Mouse (Mus musculus): ENCODE data around the gene Rbmx. TPM values are rescaled to one million over a fixed set of nuclear protein-coding genes. Genes with fewer than 3 reads are reported as not detected.

The Rbmx gene
- 50.4 and 52.4 TPM in 2 replicates for polyA plus RNA-seq (2015; fragmentation: Nextera tagmentation; extraction: Ambion mirVana)

DNA sequence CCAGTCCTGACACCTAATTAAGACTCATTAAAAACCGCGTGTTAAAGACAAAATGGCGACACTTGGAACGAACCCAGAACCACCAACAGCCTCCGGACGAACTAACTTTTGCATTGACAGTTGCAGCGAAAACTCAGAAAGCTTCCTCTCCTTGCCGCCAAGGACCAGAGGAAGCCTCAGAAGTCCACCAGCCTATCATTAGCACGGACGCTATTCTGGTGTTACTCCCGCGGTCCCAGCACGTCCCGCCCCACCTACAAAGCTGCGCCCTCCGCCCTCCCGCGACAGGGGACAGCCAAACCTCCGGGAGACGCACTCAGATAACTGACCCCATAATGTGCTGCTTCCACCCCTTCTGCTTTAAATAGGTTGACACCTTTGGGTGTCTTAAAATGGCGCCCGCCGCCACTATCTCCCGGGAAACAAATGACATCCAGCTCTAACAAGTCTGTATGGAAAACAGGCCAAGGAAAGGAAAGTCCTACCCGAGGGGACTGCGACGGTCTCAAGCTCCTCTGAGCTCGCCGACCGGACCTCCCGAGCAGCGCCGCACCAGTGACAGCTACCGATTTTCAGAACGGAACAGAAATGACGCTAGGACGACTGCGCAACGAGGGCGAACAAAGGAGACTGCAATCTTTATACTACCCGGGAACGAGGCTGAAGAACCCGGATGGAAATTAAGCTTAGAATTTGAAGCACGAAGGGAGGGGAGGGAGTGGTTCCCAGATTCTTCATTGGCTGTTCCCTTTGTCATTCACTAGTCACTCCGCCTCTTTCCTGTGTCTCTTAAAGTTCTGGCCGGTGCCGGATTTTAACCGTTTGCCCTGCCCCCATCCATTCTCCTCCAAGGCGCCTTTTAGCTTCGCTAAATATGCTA lies at the start of gene Rbmx:
Rbmx (minus strand) TSS at position 670 of the 880 bp plus-strand sequence.
- 11% methylated on average over 50 of the region's 50 CpGs for WGBS
- H3K9ac ChIP-seq (replicated peaks; ENCODE audit: low read depth) = peak within 1 kb of the TSS; percentile 64
- DNase-seq (ENCODE audit: low spot score) = peak; percentile 96
- TF ChIP-seq EP300 (IDR thresholded peaks at IDR 0.05) (no peak; the same call in 1 of the 2 replicates), CTCF (IDR thresholded peaks at IDR 0.05) (peak; percentile 3; the same call in 1 of the 2 replicates)
- H3K27ac ChIP-seq (ENCODE audit: low read length) = peak within 1 kb of the TSS; percentile 92
- H3K4me1 ChIP-seq (ENCODE audit: insufficient read depth, low read depth, low read length) = no peaks in the 10 kb centered on the region; the same call in 1 of the 2 replicates
- no peaks in the 10 kb centered on the region for H3K27me3 ChIP-seq (replicated peaks; ENCODE audit: insufficient read depth, low read length)
- H3K4me2 ChIP-seq (replicated peaks; ENCODE audit: low read depth, low read length) = peak within 1 kb of the TSS; percentile 51
- no peaks in the 10 kb centered on the region for H3K36me3 ChIP-seq (ENCODE audit: insufficient read depth, low read length)
- H3K9me3 ChIP-seq (ENCODE audit: low read length) = no peaks in the 10 kb centered on the region
- peak within 1 kb of the TSS; percentile 59 for H3K4me3 ChIP-seq (ENCODE audit: low read depth, low read length)
- ATAC-seq = peak; percentile 97

DNA sequence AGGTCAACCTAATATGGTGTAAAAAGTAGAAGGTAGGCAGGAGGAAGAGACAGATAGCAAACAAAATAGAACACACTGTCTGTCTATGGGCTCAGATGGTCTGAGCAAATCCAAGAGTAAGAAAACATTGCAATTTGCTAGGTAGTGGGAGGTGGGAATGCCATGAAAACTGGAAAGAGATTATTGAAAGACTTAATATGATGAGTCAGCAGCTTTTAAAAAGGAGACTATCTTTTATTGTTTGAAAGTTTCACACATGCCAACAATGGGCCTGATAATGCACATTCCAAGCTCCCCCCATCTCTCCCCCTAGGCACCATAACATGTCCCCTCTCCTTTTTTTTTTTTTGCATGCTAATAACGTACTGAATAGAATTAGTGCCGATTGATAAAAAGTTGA lies 41.1 kb upstream of the Rbmx start:
- Histone ChIP-seq H3K9me3 (ENCODE audit: low read length) (no peaks in the 10 kb centered on the region), H3K4me2 (replicated peaks; ENCODE audit: low read depth, low read length) (no peak overlapping the region), H3K9ac (replicated peaks; ENCODE audit: low read depth) (no peak overlapping the region), H3K27ac (ENCODE audit: low read length) (no peak overlapping the region), H3K4me3 (ENCODE audit: low read depth, low read length) (no peak overlapping the region), H3K4me1 (ENCODE audit: insufficient read depth, low read depth, low read length) (no peaks in the 10 kb centered on the region), H3K36me3 (ENCODE audit: insufficient read depth, low read length) (no peaks in the 10 kb centered on the region), H3K27me3 (replicated peaks; ENCODE audit: insufficient read depth, low read length) (no peaks in the 10 kb centered on the region)
- no peak for ATAC-seq
- DNase-seq (ENCODE audit: low spot score) = no peak
- TF ChIP-seq CTCF (IDR thresholded peaks at IDR 0.05) (no peak), EP300 (IDR thresholded peaks at IDR 0.05) (no peak)
- WGBS = 73% methylated on average over 2 of the region's 2 CpGs

DNA sequence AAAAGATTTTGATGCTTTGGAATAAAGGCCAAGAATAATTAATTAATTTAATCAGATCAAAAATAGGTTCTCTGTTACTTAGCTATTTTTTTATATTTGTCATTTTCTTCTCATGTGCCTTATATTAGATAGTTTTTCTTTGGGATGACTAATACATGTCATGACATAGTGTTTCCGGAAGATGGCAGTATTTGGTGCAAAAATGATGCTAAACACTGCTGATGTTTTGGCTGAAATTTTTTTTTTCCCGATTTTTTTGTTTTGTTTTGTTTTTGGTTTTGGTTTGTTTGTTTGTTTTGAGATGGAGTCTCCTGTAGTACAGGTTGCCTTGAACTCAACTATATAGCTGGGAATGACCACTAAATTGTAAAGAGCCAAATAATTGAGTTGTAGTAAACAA lies 38.8 kb upstream of the Rbmx start:
- H3K4me2 ChIP-seq (replicated peaks; ENCODE audit: low read depth, low read length) = no peak overlapping the region
- no peak overlapping the region for H3K4me3 ChIP-seq (ENCODE audit: low read depth, low read length)
- 8% methylated on average over 2 of the region's 2 CpGs for WGBS
- no peak for ATAC-seq
- no peaks in the 10 kb centered on the region for H3K36me3 ChIP-seq (ENCODE audit: insufficient read depth, low read length)
- no peak overlapping the region for H3K9ac ChIP-seq (replicated peaks; ENCODE audit: low read depth)
- DNase-seq (ENCODE audit: low spot score) = peak; percentile 22
- no peaks in the 10 kb centered on the region for H3K27me3 ChIP-seq (replicated peaks; ENCODE audit: insufficient read depth, low read length)
- no peak overlapping the region for H3K27ac ChIP-seq (ENCODE audit: low read length)
- TF ChIP-seq CTCF (IDR thresholded peaks at IDR 0.05) (peak; percentile 59), EP300 (IDR thresholded peaks at IDR 0.05) (no peak)
- H3K4me1 ChIP-seq (ENCODE audit: insufficient read depth, low read depth, low read length) = no peaks in the 10 kb centered on the region
- no peaks in the 10 kb centered on the region for H3K9me3 ChIP-seq (ENCODE audit: low read length)

DNA sequence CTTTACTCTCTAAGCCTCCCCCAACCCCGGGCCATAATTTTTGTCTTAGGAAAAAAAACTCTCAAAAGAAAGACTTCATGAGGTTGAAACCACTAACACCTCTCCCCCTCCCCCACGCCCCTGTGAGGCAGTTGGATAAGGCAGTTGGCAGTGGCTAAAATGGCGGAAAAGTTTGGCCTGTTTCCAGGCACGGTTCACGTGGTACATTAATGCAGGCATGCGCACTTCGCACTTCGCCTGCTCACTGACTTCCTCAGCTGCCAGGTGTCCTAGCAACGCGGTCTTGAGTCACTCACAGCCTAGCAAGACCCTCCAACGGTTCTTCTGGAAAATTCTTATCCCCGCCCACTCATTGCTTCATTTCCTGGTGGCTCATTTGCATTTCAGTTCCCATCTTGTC lies 15.9 kb upstream of the Rbmx start, which contains the start of gene Gm364:
Gm364 (plus strand) TSS at position 386 of the 400 bp plus-strand sequence.
- no peak within 1 kb of the TSS for H3K27ac ChIP-seq (ENCODE audit: low read length)
- no peaks in the 10 kb centered on the region for H3K4me1 ChIP-seq (ENCODE audit: insufficient read depth, low read depth, low read length)
- TF ChIP-seq CTCF (IDR thresholded peaks at IDR 0.05) = no peak
- no peak within 1 kb of the TSS for H3K9ac ChIP-seq (replicated peaks; ENCODE audit: low read depth)
- H3K36me3 ChIP-seq (ENCODE audit: insufficient read depth, low read length) = no peaks in the 10 kb centered on the region
- ATAC-seq (no peak), DNase-seq (ENCODE audit: low spot score) (no peak)
- H3K9me3 ChIP-seq (ENCODE audit: low read length) = no peaks in the 10 kb centered on the region
- H3K4me3 ChIP-seq (ENCODE audit: low read depth, low read length) = no peak within 1 kb of the TSS
- H3K27me3 ChIP-seq (replicated peaks; ENCODE audit: insufficient read depth, low read length) = no peaks in the 10 kb centered on the region
- WGBS = 81% methylated on average over 12 of the region's 12 CpGs
- no peak within 1 kb of the TSS for H3K4me2 ChIP-seq (replicated peaks; ENCODE audit: low read depth, low read length)

DNA sequence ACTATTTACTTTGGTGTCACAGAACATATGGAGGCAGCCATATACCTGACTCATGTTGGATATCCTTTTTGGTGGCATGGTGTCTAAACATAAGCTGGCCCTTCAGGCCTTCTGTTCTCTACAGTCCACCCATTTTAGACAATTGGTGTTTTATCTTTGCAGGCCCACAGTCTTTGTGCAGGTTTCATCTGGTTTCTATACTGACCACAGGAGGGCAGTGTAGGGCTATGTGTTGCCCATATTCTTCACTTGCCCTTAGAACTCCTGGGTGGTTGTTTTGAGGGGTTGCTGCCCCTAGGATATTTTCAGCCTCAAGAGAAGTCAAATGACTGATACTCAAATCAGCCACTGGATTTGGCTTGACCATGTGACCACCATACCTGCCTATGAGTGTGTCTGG lies 10.8 kb upstream of the Rbmx start:
- Histone ChIP-seq H3K9ac (replicated peaks; ENCODE audit: low read depth) (no peak overlapping the region), H3K9me3 (ENCODE audit: low read length) (no peaks in the 10 kb centered on the region), H3K4me2 (replicated peaks; ENCODE audit: low read depth, low read length) (no peak overlapping the region), H3K4me1 (ENCODE audit: insufficient read depth, low read depth, low read length) (no peaks in the 10 kb centered on the region), H3K27ac (ENCODE audit: low read length) (no peak overlapping the region), H3K4me3 (ENCODE audit: low read depth, low read length) (no peak overlapping the region), H3K36me3 (ENCODE audit: insufficient read depth, low read length) (no peaks in the 10 kb centered on the region), H3K27me3 (replicated peaks; ENCODE audit: insufficient read depth, low read length) (no peaks in the 10 kb centered on the region)
- TF ChIP-seq EP300 (IDR thresholded peaks at IDR 0.05) = no peak
- TF ChIP-seq CTCF (IDR thresholded peaks at IDR 0.05) = peak; percentile 57
- ATAC-seq (no peak), DNase-seq (ENCODE audit: low spot score) (no peak)

DNA sequence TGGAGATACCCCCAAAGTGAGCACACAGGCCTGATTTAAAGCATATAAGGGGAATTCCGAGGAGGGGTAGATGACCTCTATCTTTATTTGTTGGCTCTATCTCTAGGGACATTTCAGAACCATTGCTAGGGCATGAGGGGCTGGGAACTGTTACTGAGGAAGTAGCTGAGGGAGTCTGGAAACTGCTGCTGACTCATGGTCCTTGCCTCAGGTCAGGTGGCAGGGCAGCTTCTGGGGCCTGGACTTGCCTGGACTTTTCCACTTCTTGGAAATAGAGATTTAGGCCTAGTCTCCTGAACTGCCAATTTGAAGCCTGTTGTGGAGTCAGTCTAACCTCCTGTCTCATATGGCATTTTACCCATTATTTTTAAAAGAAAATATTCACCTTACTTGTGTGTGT lies 8.6 kb upstream of the Rbmx start:
- H3K27ac ChIP-seq (ENCODE audit: low read length) = no peak overlapping the region
- 77% methylated on average over 1 of the region's 1 CpGs for WGBS
- no peak for TF ChIP-seq CTCF (IDR thresholded peaks at IDR 0.05)
- no peaks in the 10 kb centered on the region for H3K36me3 ChIP-seq (ENCODE audit: insufficient read depth, low read length)
- no peak for ATAC-seq
- H3K9ac ChIP-seq (replicated peaks; ENCODE audit: low read depth) = no peak overlapping the region
- no peaks in the 10 kb centered on the region for H3K9me3 ChIP-seq (ENCODE audit: low read length)
- DNase-seq (ENCODE audit: low spot score) = no peak
- H3K4me3 ChIP-seq (ENCODE audit: low read depth, low read length) = no peak overlapping the region
- no peaks in the 10 kb centered on the region for H3K4me1 ChIP-seq (ENCODE audit: insufficient read depth, low read depth, low read length)
- no peak overlapping the region for H3K4me2 ChIP-seq (replicated peaks; ENCODE audit: low read depth, low read length)
- H3K27me3 ChIP-seq (replicated peaks; ENCODE audit: insufficient read depth, low read length) = no peaks in the 10 kb centered on the region

All from lung, postnatal 0 days (tissue).